Mouse (Mus musculus): ENCODE measurements around the gene Fscn3.

DNA sequence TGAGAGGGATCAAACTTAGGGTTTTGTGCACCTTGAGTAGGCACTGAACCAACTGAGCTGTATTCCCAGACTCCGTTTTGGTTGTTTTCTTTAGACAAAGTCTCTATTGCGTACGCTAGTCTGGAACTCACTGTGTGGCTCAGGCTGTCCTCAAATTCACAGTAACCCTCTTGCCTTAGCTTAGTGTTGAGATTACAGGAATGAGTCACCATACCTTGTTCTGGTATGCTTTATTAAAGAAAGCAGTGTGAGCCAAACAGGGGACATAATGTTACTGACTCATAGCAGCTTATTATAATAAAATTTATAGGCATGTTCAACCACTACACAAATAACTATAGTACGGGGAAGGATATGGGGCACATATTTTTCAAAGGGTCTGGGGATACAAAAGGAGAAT is 46.6 kb downstream of the Fscn3 start:
- TF ChIP-seq CTCF (IDR thresholded peaks at IDR 0.05; ENCODE audit: low read depth, low read length) (no peak), POLR2A (IDR thresholded peaks at IDR 0.05; ENCODE audit: borderline replicate concordance, low read depth, low read length) (no peak)

Measured in bone marrow macrophage, adult 2 months (primary cell).